Mouse (Mus musculus) olfactory bulb, adult 2 months (tissue): ENCODE data around the gene Tspear.

Experiments
- CTCF ChIP-seq: fragments of 200-500 bp; IDR thresholded peaks from 2 replicates; pipeline ENCODE4 v1.5.1; 2012; ENCODE audit warnings: low read depth, mild to moderate bottlenecking, low read length, moderate library complexity; ENCODE audit not compliant: insufficient read depth
- POLR2A ChIP-seq: fragments of 200-500 bp; IDR thresholded peaks from 2 replicates; pipeline ENCODE4 v1.6.1; 2012; ENCODE audit warnings: mild to moderate bottlenecking, low read depth, low read length, moderate library complexity; ENCODE audit not compliant: insufficient read depth

DNA sequence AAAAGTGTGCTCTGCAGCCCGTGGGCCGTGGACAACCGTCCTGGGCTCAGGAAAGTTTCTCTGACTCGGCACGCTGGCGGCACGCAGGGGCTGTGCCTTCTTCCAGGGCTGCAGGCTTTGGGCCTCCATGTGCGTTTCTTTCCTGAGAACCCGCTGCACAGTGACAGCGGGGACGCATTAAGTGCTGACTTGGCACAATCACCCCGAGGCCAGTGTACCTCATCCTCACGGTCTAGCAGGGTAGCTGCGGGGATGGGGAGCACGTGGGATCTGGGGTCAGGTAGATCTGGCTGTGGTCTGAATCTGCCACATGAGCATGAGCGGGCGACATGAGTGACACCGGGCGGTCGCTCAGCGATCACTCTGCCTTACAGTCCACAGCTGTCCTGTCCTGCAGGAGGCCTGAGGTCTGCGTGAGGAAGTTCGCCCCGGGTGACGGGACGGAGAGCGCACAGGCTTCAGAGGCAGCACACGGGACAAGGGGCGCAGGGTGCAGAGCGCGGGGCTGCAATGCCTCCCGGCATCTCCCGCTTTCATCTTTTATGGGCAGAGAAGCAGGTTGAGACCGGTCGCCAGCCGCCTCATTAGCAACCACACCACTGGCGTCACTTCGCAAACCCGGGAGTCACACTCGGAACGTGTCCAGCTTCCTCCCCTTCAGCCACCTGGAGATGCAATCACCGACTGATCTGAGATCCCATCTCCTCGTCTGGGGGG lies 22.3 kb upstream of the Tspear start:
- TF ChIP-seq CTCF, result no peak
- no peak for TF ChIP-seq POLR2A
